Mouse (Mus musculus): ENCODE data around the gene Abcg5. TPM values are rescaled to one million over a fixed set of nuclear protein-coding genes. Genes with fewer than 3 reads are reported as not detected.

Abcg5 gene
- polyA plus RNA-seq, 1 experiment from 2014 or later = 0.46 TPM

DNA sequence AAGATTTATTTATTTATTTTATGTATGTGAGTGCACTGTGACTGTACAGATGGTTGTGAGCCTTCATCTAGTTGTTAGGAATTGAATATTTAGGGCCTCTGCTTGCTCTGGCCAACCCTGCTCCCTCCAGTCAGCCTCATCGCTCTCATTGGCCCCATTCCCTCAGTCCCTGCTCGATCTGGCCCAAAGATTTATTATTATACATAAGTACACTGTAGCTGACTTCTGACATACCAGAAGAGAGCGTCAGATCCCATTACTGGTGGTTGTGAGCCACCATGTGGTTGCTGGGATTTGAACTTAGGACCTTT is 25.4 kb downstream of the Abcg5 start:
- Histone ChIP-seq H3K36me3 (no peaks in the 10 kb centered on the region), H3K9me3 (no peaks in the 10 kb centered on the region), H3K4me1 (peaks cover 10% of the 10 kb centered on the region), H3K4me2 (no peak overlapping the region), H3K9ac (no peak overlapping the region), H3K27ac (no peak overlapping the region), H3K27me3 (no peaks in the 10 kb centered on the region), H3K4me3 (no peak overlapping the region)
- WGBS = 49% methylated on average over 3 of the region's 3 CpGs
- ATAC-seq (ENCODE audit: borderline replicate concordance, extremely low read depth, low FRiP score, low TSS enrichment) = no peak

DNA sequence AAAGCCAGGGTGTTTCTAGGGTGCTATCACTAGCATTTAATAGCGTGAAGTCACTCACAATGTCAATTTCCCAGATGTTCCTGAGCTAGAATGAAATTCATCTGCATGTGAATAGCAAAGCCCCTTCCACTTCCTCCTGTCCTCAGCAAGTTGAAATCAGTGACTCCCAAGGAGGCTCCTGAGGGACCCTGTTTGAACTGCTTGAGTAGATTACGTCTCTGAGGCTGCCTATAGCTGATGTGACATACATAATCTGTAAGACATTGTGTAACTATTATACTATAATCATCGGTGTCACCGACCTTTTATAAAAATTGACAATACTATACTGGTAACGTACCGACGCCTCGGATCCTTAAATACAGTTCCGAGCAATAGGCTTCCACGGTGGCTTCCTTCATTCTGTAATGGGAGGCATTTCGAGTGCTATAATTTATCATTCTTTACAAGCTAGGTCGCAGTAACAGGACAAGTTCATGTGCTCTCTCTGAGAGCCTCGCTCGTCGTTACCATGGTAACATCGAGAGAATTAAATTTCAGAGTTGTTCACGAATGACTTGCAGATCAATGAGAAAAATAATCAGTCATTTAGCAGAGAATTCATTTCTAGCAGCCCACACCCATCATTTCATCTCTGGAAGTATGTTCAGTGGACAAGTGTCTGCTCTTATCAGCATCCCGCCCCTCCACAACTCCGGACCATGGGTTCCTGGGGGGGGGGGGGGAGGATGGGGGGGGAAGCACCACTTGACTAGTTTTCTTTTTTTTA is 26.0 kb downstream of the Abcg5 start:
- no peaks in the 10 kb centered on the region for H3K27me3 ChIP-seq
- H3K27ac ChIP-seq = no peak overlapping the region
- H3K36me3 ChIP-seq = no peaks in the 10 kb centered on the region
- H3K9me3 ChIP-seq = no peaks in the 10 kb centered on the region
- ATAC-seq (ENCODE audit: borderline replicate concordance, extremely low read depth, low FRiP score, low TSS enrichment) = no peak
- H3K4me2 ChIP-seq = no peak overlapping the region
- 53% methylated on average over 19 of the region's 19 CpGs for WGBS
- H3K4me3 ChIP-seq = no peak overlapping the region
- H3K4me1 ChIP-seq = peaks cover 10% of the 10 kb centered on the region
- no peak overlapping the region for H3K9ac ChIP-seq

DNA sequence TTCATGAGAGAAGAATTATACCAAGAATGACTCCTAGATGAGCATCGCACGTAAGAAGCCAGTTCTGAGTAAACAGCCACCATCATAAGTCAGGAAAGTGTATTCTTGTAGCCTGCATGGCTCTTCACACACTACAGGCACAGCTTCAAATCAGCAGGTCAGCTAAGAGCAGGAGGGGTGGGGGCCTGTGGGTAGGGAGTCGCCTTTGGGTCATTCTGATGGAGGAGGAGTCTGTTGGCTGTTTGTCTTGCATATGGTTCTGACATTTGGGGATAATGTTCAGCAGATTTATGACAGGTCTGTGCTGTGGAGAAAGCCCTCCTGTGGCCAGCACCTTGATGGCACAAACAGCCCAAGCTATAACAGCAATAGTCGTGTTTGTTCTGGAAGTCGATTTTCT is 26.6 kb downstream of the Abcg5 start:
- Histone ChIP-seq H3K4me1 (peaks cover 10% of the 10 kb centered on the region), H3K27me3 (no peaks in the 10 kb centered on the region), H3K36me3 (no peaks in the 10 kb centered on the region), H3K9me3 (no peaks in the 10 kb centered on the region), H3K9ac (no peak overlapping the region), H3K4me2 (no peak overlapping the region), H3K27ac (no peak overlapping the region), H3K4me3 (no peak overlapping the region)
- ATAC-seq (ENCODE audit: borderline replicate concordance, extremely low read depth, low FRiP score, low TSS enrichment) = no peak
- 59% methylated on average over 5 of the region's 5 CpGs for WGBS

DNA sequence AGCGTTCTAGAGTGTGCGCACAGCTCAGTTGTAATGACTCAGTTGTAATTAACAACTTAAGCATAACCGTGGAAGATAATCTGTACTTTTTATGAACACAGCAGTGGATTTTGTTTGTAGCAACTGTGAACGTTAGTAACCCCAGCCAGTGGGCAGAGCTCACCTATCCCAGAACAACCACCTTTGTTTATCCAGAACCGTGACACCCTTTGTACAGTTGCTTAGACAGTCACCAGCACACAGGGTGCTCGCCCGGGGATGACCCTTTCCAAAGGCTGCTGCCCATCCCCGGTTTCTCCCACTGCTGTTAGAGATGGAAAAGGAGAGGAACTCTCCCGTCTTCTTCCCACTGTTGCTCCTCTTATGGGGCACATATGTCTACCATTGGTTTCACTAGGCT is 29.3 kb downstream of the Abcg5 start:
- Histone ChIP-seq H3K36me3 (no peaks in the 10 kb centered on the region), H3K4me3 (no peak overlapping the region), H3K9ac (no peak overlapping the region), H3K4me1 (peaks cover 17% of the 10 kb centered on the region), H3K9me3 (no peaks in the 10 kb centered on the region), H3K27ac (no peak overlapping the region), H3K4me2 (no peak overlapping the region), H3K27me3 (no peaks in the 10 kb centered on the region)
- WGBS = 88% methylated on average over 9 of the region's 9 CpGs
- ATAC-seq (ENCODE audit: borderline replicate concordance, extremely low read depth, low FRiP score, low TSS enrichment) = no peak

DNA sequence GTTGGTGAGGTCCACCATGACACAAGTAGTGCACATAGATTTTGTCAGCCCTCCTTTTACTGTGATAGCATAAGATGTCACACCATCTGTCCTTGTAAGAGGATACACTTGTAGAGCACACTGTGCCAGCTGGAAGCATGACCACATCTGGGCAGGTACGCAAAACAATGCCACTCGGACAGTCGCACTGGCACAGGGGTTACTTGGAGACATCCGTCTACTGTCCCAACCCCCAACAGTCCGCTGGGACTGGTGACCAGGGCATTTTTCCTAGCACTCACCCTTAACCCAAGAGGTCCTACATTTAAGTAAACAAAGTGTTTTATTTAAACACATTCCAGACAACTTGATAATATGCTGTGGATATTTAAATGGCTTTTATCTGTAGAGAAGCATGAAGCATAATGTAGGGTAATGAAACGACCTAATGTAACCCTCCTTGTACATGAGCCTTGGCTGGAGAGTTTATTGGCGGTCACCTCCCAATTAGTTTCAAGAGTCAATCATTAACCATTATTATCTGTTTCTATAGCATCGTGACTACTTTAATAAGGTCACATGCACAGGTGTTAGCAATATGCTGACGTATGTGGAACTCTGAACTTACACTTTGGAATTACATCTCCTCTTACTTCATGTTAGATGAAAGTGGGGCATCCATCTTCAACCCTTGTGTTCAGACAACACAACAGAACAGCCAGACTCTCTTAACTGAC is 32.4 kb downstream of the Abcg5 start:
- H3K9ac ChIP-seq = no peak overlapping the region
- H3K27me3 ChIP-seq = no peaks in the 10 kb centered on the region
- ATAC-seq (ENCODE audit: borderline replicate concordance, extremely low read depth, low FRiP score, low TSS enrichment) = peak; percentile 42; the same call in 1 of the 2 replicates
- H3K4me3 ChIP-seq = no peak overlapping the region
- H3K9me3 ChIP-seq = no peaks in the 10 kb centered on the region
- H3K4me1 ChIP-seq = peaks cover 6% of the 10 kb centered on the region; the same call in 1 of the 2 replicates
- H3K27ac ChIP-seq = no peak overlapping the region
- WGBS = 71% methylated on average over 9 of the region's 9 CpGs
- H3K36me3 ChIP-seq = no peaks in the 10 kb centered on the region
- H3K4me2 ChIP-seq = no peak overlapping the region

DNA sequence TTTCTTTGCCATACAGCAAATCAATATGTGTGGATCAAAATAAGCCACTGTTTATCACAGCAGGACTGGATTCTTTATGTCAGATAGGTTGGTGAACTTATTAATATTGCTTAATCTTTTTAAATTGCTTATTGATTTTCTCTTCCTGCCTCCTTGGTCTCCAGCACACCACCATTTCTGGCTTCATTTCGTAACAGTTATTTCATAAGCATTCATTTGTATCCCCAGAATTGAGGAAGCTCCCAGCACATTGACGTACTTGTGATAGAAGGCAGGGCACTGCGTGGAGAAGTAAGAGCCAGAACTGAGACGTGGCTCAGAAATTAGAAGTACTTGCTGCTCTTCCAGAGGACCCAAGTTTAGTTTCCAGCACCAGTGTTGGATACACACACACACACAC is 35.2 kb downstream of the Abcg5 start:
- no peaks in the 10 kb centered on the region for H3K27me3 ChIP-seq
- ATAC-seq (ENCODE audit: borderline replicate concordance, extremely low read depth, low FRiP score, low TSS enrichment) = no peak
- WGBS = 93% methylated on average over 4 of the region's 4 CpGs
- no peak overlapping the region for H3K4me3 ChIP-seq
- H3K27ac ChIP-seq = no peak overlapping the region
- no peak overlapping the region for H3K4me2 ChIP-seq
- H3K36me3 ChIP-seq = no peaks in the 10 kb centered on the region
- no peaks in the 10 kb centered on the region for H3K9me3 ChIP-seq
- peaks cover 6% of the 10 kb centered on the region; the same call in 1 of the 2 replicates for H3K4me1 ChIP-seq
- no peak overlapping the region for H3K9ac ChIP-seq

DNA sequence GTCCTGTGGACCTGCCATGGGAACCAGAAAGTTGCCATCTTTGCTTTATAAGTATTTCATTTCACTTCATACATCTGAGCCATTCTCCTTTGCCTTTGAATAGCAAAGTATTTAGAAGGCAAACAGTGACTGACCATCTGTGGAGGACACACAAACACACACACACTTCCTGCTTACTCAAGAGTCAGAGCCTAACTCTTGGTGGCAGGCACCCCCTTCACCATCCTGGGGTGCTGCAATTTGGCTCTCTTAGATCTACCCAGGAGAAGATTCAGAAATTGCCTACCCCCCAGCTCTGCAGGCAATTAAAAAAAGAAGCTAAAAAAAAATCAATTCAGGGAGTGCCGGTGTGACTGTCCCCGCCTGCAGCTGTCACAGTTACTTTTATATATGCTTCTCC is 36.3 kb downstream of the Abcg5 start:
- Histone ChIP-seq H3K4me2 (no peak overlapping the region), H3K4me3 (no peak overlapping the region), H3K9me3 (no peaks in the 10 kb centered on the region), H3K9ac (no peak overlapping the region), H3K36me3 (no peaks in the 10 kb centered on the region), H3K27ac (no peak overlapping the region), H3K27me3 (no peaks in the 10 kb centered on the region), H3K4me1 (peaks cover 6% of the 10 kb centered on the region; the same call in 1 of the 2 replicates)
- 64% methylated on average over 2 of the region's 2 CpGs for WGBS
- no peak for ATAC-seq (ENCODE audit: borderline replicate concordance, extremely low read depth, low FRiP score, low TSS enrichment)

DNA sequence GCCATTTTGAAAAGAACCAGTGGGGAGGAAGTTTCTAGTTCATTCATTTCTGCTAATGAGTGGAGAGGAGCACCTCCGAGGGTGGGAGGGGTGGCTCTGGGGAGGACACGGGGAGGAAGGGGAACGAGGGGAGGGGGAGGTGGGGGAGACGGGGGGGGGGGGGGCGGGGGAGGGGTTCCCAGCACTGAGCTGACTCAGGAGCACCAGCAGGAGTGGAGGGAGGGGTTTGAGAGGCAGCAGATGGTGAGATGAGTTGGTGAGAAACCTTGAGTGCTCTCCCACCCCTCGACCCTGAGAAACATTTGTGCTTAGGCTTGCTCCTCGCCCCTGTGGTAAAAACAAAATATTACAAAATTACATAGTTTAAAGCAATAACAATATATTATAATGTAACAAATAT is 36.9 kb downstream of the Abcg5 start:
- 15% methylated on average over 4 of the region's 7 CpGs for WGBS
- no peak overlapping the region for H3K27ac ChIP-seq
- H3K4me1 ChIP-seq = peaks cover 6% of the 10 kb centered on the region; the same call in 1 of the 2 replicates
- H3K9ac ChIP-seq = no peak overlapping the region
- H3K36me3 ChIP-seq = no peaks in the 10 kb centered on the region
- ATAC-seq (ENCODE audit: borderline replicate concordance, extremely low read depth, low FRiP score, low TSS enrichment) = no peak
- H3K4me3 ChIP-seq = no peak overlapping the region
- no peaks in the 10 kb centered on the region for H3K9me3 ChIP-seq
- no peak overlapping the region for H3K4me2 ChIP-seq
- no peaks in the 10 kb centered on the region for H3K27me3 ChIP-seq

DNA sequence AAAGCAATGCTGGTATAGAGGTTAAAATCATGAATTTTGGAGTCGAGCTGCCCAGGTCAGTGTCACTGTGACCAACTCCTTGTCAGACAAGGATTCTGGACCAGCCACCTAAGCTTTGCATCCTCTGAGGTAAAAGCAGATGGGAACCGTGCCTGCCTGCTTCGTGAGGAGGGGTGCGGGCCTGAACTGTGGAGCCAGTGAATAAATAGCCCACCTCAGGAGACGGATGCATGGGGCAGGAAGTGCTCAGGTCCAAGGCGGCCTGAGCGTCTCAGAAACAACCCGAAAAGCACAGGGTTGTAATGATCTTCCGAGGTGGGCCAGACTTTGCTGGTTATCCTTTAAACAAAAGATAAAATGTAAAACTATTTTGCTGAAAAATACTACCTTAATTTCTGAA is 37.7 kb downstream of the Abcg5 start:
- H3K4me2 ChIP-seq = no peak overlapping the region
- WGBS = 36% methylated on average over 9 of the region's 9 CpGs
- no peak for ATAC-seq (ENCODE audit: borderline replicate concordance, extremely low read depth, low FRiP score, low TSS enrichment)

DNA sequence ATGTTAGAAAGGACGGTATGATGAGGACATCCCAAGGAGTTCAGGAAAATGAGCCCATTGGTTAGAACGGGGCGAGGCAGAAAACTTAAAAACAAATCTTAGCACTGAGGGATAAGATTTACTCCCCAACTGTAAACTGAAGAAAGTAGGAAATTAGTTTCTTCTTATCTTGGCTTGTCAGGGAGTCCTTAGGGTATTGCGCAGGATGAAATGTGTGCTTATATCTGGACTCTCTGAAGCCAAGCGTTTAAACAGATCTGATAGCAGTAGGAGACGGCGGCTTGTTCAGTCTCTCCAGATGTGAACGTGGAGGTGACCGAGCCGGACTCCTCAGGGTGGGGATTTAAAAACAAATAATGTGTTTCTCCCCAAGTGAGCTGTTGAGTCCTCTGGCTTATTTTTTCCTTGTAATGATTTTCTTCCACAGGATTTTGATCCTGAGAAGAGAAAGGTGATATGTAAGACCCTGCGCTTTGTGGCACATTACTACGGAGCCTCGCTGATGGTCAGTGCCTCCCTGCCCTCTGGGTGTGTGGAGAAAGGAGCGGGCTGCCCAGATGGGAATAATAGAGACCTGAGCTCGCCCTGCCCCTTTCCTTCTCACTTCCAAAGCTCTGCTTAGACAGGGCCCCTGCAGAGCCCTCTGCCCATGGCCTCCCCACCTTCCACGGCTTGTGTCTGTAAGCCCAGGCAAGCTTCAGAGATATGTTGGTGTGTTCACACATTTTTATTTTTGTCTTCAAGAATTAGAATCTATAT is 38.3 kb downstream of the Abcg5 start:
- no peaks in the 10 kb centered on the region for H3K4me1 ChIP-seq
- no peak overlapping the region for H3K4me2 ChIP-seq
- no peaks in the 10 kb centered on the region for H3K9me3 ChIP-seq
- ATAC-seq (ENCODE audit: borderline replicate concordance, extremely low read depth, low FRiP score, low TSS enrichment) = no peak
- 44% methylated on average over 16 of the region's 16 CpGs for WGBS
- H3K36me3 ChIP-seq = no peaks in the 10 kb centered on the region
- no peak overlapping the region for H3K9ac ChIP-seq
- no peak overlapping the region for H3K27ac ChIP-seq
- no peak overlapping the region for H3K4me3 ChIP-seq
- no peaks in the 10 kb centered on the region for H3K27me3 ChIP-seq

More for the DNA sequence above, 37.7 kb downstream of the Abcg5 start:
- Histone ChIP-seq H3K9ac (no peak overlapping the region), H3K9me3 (no peaks in the 10 kb centered on the region), H3K36me3 (no peaks in the 10 kb centered on the region), H3K4me3 (no peak overlapping the region), H3K4me1 (peaks cover 4% of the 10 kb centered on the region; the same call in 1 of the 2 replicates), H3K27me3 (no peaks in the 10 kb centered on the region), H3K27ac (no peak overlapping the region)

DNA sequence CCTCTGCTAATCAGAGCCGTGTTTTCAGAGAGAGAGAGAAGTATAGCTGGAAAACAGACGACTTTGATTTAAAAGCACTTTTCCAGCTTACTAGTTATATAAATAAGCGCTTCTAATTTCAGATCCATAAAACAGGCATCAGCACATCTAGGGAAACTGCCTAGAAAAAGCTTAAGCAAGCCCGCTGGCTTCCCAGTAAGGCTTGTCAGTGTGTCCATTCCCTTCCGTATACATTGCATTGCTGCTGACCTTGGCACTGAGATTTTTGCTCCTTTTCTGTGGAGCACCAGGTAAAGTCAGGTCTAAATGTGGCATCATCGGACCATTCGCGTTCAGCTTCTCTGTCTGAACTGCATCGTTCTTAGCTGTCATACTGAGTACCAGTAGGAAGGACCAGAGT is 40.5 kb downstream of the Abcg5 start:
- no peak overlapping the region for H3K27ac ChIP-seq
- ATAC-seq (ENCODE audit: borderline replicate concordance, extremely low read depth, low FRiP score, low TSS enrichment) = no peak
- H3K9ac ChIP-seq = no peak overlapping the region
- H3K4me1 ChIP-seq = no peaks in the 10 kb centered on the region
- H3K27me3 ChIP-seq = no peaks in the 10 kb centered on the region
- H3K9me3 ChIP-seq = no peaks in the 10 kb centered on the region
- H3K4me3 ChIP-seq = no peak overlapping the region
- H3K36me3 ChIP-seq = no peaks in the 10 kb centered on the region
- no peak overlapping the region for H3K4me2 ChIP-seq
- 78% methylated on average over 9 of the region's 9 CpGs for WGBS

DNA sequence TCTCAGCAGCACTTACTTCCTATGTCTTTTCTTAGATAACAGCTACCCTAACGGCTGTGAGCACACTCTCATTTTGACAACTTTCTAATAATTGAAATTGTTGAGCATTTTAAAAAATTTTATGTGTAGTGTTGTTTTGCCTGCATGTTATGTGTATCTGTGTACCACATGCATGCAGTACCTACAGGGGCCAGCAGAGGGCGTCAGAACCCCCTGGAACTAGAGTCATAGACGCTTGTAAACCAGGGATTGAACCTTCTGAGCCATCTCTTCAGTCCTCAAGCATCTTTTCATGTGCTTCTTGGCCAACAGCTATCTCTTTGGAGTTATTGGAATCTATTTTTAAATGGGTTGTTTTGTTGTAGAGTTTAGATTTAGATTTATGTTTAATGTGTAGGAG is 40.9 kb downstream of the Abcg5 start:
- H3K36me3 ChIP-seq = no peaks in the 10 kb centered on the region
- 41% methylated on average over 3 of the region's 3 CpGs for WGBS

More for the DNA sequence above, 40.9 kb downstream of the Abcg5 start:
- ATAC-seq (ENCODE audit: borderline replicate concordance, extremely low read depth, low FRiP score, low TSS enrichment) = no peak
- Histone ChIP-seq H3K9ac (no peak overlapping the region), H3K4me2 (no peak overlapping the region), H3K4me1 (no peaks in the 10 kb centered on the region), H3K27ac (no peak overlapping the region), H3K4me3 (no peak overlapping the region), H3K27me3 (no peaks in the 10 kb centered on the region), H3K9me3 (no peaks in the 10 kb centered on the region)

All from lung, embryonic 15.5 days (tissue).